In genomic region chr7:140141350-140141749, GRCm38 (mm10) we compare ENCODE assay signal across 8 mouse cellular contexts. TPM values are rescaled to one million over a fixed set of nuclear protein-coding genes. Genes with fewer than 3 reads are reported as not detected.
A peak's percentile ranks its signal among the peaks of the same experiment; 100 is the strongest.
DNase-seq lines count a peak whose midpoint lies in the region; ATAC-seq and TF ChIP-seq lines count a peak whose summit lies in the region.

No protein-coding gene starts in this region.

- H3K36me3 ChIP-seq in hindbrain, embryonic 11.5 days (ENCODE audit: control insufficient read depth, insufficient read depth, low read length), result no peaks in the 10 kb centered on the region
- H3K36me3 ChIP-seq in hindbrain, embryonic 16.5 days (ENCODE audit: control insufficient read depth, insufficient read depth, low read length), result no peaks in the 10 kb centered on the region
- no peaks in the 10 kb centered on the region for H3K36me3 ChIP-seq in thymus, adult 2 months (ENCODE audit: control insufficient read depth, insufficient read depth, low read length)

- H3K4me3 ChIP-seq in hindbrain, embryonic 11.5 days (ENCODE audit: low read depth, low read length), result no peak overlapping the region
- no peak overlapping the region for H3K4me3 ChIP-seq in hindbrain, embryonic 16.5 days (ENCODE audit: low read length)
- no peak overlapping the region for H3K4me3 ChIP-seq in bone marrow, adult 2 months (replicated peaks; ENCODE audit: control insufficient read depth, low read depth, low read length)
- H3K4me3 ChIP-seq in thymus, adult 2 months (ENCODE audit: control insufficient read depth, insufficient read depth, low read length), result no peak overlapping the region

- TF ChIP-seq CTCF in bone marrow, adult 2 months (IDR thresholded peaks at IDR 0.05; ENCODE audit: control insufficient read depth, insufficient read depth, low read length), result peak; percentile 90
- TF ChIP-seq CTCF in thymus, adult 2 months (IDR thresholded peaks at IDR 0.05; ENCODE audit: borderline replicate concordance, control insufficient read depth, extremely low read depth, insufficient read depth, low read length, poor library complexity), result peak; percentile 56; the same call in 1 of the 2 replicates

- H3K27ac ChIP-seq in hindbrain, embryonic 11.5 days (ENCODE audit: low read depth, low read length), result no peak overlapping the region
- H3K27ac ChIP-seq in hindbrain, embryonic 16.5 days (ENCODE audit: low read depth, low read length), result no peak overlapping the region
- H3K27ac ChIP-seq in bone marrow, adult 2 months (ENCODE audit: control insufficient read depth, insufficient read depth, low read depth, low read length, poor library complexity), result no peak overlapping the region
- H3K27ac ChIP-seq in thymus, adult 2 months (ENCODE audit: control insufficient read depth, insufficient read depth, low read length), result no peak overlapping the region

- H3K9me3 ChIP-seq in hindbrain, embryonic 11.5 days (ENCODE audit: control insufficient read depth, low read length), result no peaks in the 10 kb centered on the region
- no peaks in the 10 kb centered on the region for H3K9me3 ChIP-seq in hindbrain, embryonic 16.5 days (ENCODE audit: control insufficient read depth, low read length)

- no peaks in the 10 kb centered on the region for H3K4me1 ChIP-seq in hindbrain, embryonic 11.5 days (replicated peaks; ENCODE audit: control insufficient read depth, insufficient read depth, low read length)
- peaks cover 4% of the 10 kb centered on the region for H3K4me1 ChIP-seq in hindbrain, embryonic 16.5 days (ENCODE audit: control insufficient read depth, insufficient read depth, low read depth, low read length)
- no peaks in the 10 kb centered on the region; the same call in 1 of the 2 replicates for H3K4me1 ChIP-seq in bone marrow, adult 2 months (ENCODE audit: control insufficient read depth, insufficient read depth, low read length)
- H3K4me1 ChIP-seq in thymus, adult 2 months (replicated peaks; ENCODE audit: control insufficient read depth, insufficient read depth, low read length), result no peaks in the 10 kb centered on the region; the same call in 1 of the 2 replicates

- H3K4me2 ChIP-seq in hindbrain, embryonic 11.5 days (replicated peaks; ENCODE audit: low read depth, low read length), result no peak overlapping the region
- no peak overlapping the region for H3K4me2 ChIP-seq in hindbrain, embryonic 16.5 days (ENCODE audit: low read length)

- WGBS in hindbrain, embryonic 11.5 days, result 10% methylated on average over 14 of the region's 14 CpGs
- 5% methylated on average over 14 of the region's 14 CpGs for WGBS in hindbrain, embryonic 16.5 days
- WGBS in bone marrow, adult 2 months, result 3% methylated on average over 14 of the region's 14 CpGs
- WGBS in thymus, adult 2 months, result 7% methylated on average over 14 of the region's 14 CpGs

- TF ChIP-seq POLR2A in bone marrow, adult 2 months (IDR thresholded peaks at IDR 0.05; ENCODE audit: borderline replicate concordance, control insufficient read depth, low read depth, low read length), result no peak
- TF ChIP-seq POLR2A in thymus, adult 2 months (IDR thresholded peaks at IDR 0.05; ENCODE audit: control insufficient read depth, extremely low read depth, insufficient read depth, low read length, poor library complexity), result no peak

- H3K9ac ChIP-seq in hindbrain, embryonic 11.5 days (ENCODE audit: low read depth, low read length), result no peak overlapping the region
- H3K9ac ChIP-seq in hindbrain, embryonic 16.5 days (ENCODE audit: low read depth, low read length), result no peak overlapping the region

- peak; percentile 79 for DNase-seq in hindbrain, embryonic 11.5 days (ENCODE audit: low spot score)
- DNase-seq in CD4-positive, CD25-positive, alpha-beta regulatory T cell, adult 2 months (ENCODE audit: low read depth, low spot score), result peak; percentile 87
- DNase-seq in fibroblast of lung, adult 2 months (ENCODE audit: low read depth), result peak; percentile 36
- DNase-seq in kidney, postnatal 4 days, result peak; percentile 73 to 78
- peak; percentile 67 for DNase-seq in mesoderm, embryonic 11.5 days (ENCODE audit: low read depth, low spot score)
- peak; percentile 72 for DNase-seq in thymus, adult 2 months

- no peaks in the 10 kb centered on the region for H3K27me3 ChIP-seq in hindbrain, embryonic 11.5 days (ENCODE audit: control insufficient read depth, insufficient read depth, low read length)
- H3K27me3 ChIP-seq in hindbrain, embryonic 16.5 days (replicated peaks; ENCODE audit: control insufficient read depth, insufficient read depth, low read length), result no peaks in the 10 kb centered on the region
- no peaks in the 10 kb centered on the region for H3K27me3 ChIP-seq in thymus, adult 2 months (ENCODE audit: control insufficient read depth, insufficient read depth, low read length)

- ATAC-seq in hindbrain, embryonic 11.5 days (ENCODE audit: low FRiP score), result no peak; the same call in 1 of the 2 replicates
- ATAC-seq in hindbrain, embryonic 16.5 days, result no peak

RNA-seq across cellular contexts. Expression of gene Mtg1, which starts 4.0 kb away (rescaled TPM):
- polyA plus RNA-seq in hindbrain, embryonic 11.5 days (2014; fragmentation: Nextera tagmentation; extraction: Ambion mirVana), result 22.0 and 32.2 TPM in 2 replicates
- 31.1 and 32.1 TPM in 2 replicates for polyA plus RNA-seq in hindbrain, embryonic 16.5 days (2015; fragmentation: Nextera tagmentation; extraction: Ambion mirVana)
- 16.8 and 20.2 TPM in 2 replicates for polyA plus RNA-seq in bone marrow, adult 2 months (2011; ENCODE audit: insufficient read depth, insufficient read length, low replicate concordance, missing spikeins)
- polyA plus RNA-seq in thymus, adult 2 months (2012; rRNA removed), result 36.0 and 39.0 TPM in 2 replicates

RNA-seq across cellular contexts. Expression of gene Sprn, which starts 13.3 kb away (rescaled TPM):
- polyA plus RNA-seq in hindbrain, embryonic 11.5 days (2014; fragmentation: Nextera tagmentation; extraction: Ambion mirVana), result 0.94 and 1.9 TPM in 2 replicates
- 30.8 and 31.2 TPM in 2 replicates for polyA plus RNA-seq in hindbrain, embryonic 16.5 days (2015; fragmentation: Nextera tagmentation; extraction: Ambion mirVana)
- not detected in 2 replicates for polyA plus RNA-seq in bone marrow, adult 2 months (2011; ENCODE audit: insufficient read depth, insufficient read length, low replicate concordance, missing spikeins)
- polyA plus RNA-seq in thymus, adult 2 months (2012; rRNA removed), result 0.18 and 0.31 TPM in 2 replicates

RNA-seq across cellular contexts. Expression of gene Olfr522, which starts 23.2 kb away (rescaled TPM):
- polyA plus RNA-seq in hindbrain, embryonic 11.5 days (2014; fragmentation: Nextera tagmentation; extraction: Ambion mirVana), result not detected in 2 replicates
- polyA plus RNA-seq in hindbrain, embryonic 16.5 days (2015; fragmentation: Nextera tagmentation; extraction: Ambion mirVana), result not detected in 2 replicates
- polyA plus RNA-seq in bone marrow, adult 2 months (2011; ENCODE audit: insufficient read depth, insufficient read length, low replicate concordance, missing spikeins), result not detected in 2 replicates
- polyA plus RNA-seq in thymus, adult 2 months (2012; rRNA removed), result not detected in 2 replicates

RNA-seq across cellular contexts. Expression of gene Echs1, which starts 25.1 kb away (rescaled TPM):
- 168 and 184 TPM in 2 replicates for polyA plus RNA-seq in hindbrain, embryonic 11.5 days (2014; fragmentation: Nextera tagmentation; extraction: Ambion mirVana)
- polyA plus RNA-seq in hindbrain, embryonic 16.5 days (2015; fragmentation: Nextera tagmentation; extraction: Ambion mirVana), result 124 and 128 TPM in 2 replicates
- polyA plus RNA-seq in bone marrow, adult 2 months (2011; ENCODE audit: insufficient read depth, insufficient read length, low replicate concordance, missing spikeins), result 15.5 and 25.8 TPM in 2 replicates
- polyA plus RNA-seq in thymus, adult 2 months (2012; rRNA removed), result 60.9 and 65.6 TPM in 2 replicates

RNA-seq across cellular contexts. Expression of gene Paox, which starts 25.8 kb away (rescaled TPM):
- 15.2 and 15.8 TPM in 2 replicates for polyA plus RNA-seq in hindbrain, embryonic 11.5 days (2014; fragmentation: Nextera tagmentation; extraction: Ambion mirVana)
- polyA plus RNA-seq in hindbrain, embryonic 16.5 days (2015; fragmentation: Nextera tagmentation; extraction: Ambion mirVana), result 8.9 and 9.9 TPM in 2 replicates
- 9.4 and 11.6 TPM in 2 replicates for polyA plus RNA-seq in bone marrow, adult 2 months (2011; ENCODE audit: insufficient read depth, insufficient read length, low replicate concordance, missing spikeins)
- polyA plus RNA-seq in thymus, adult 2 months (2012; rRNA removed), result 15.3 and 18.0 TPM in 2 replicates

Comparison
In these comparisons a context has a peak if more than half of its experiments do, and no peak if none do; other contexts are left out.
1. RNA of gene Sprn, which starts 13.3 kb away (polyA plus RNA-seq): 30.8 to 31.2 TPM in hindbrain, embryonic 16.5 days; 0.94 to 1.9 TPM in hindbrain, embryonic 11.5 days, 0.18 to 0.31 TPM in thymus, adult 2 months and not detected in bone marrow, adult 2 months; every median in the first group is over 10 times any median in the second.
2. DNase-seq: peak in every context shown above with its lines; median percentile 87 in CD4-positive, CD25-positive, alpha-beta regulatory T cell, adult 2 months; 79 in hindbrain, embryonic 11.5 days; 76 in kidney, postnatal 4 days; 72 in thymus, adult 2 months; 67 in mesoderm, embryonic 11.5 days; 36 in fibroblast of lung, adult 2 months.